Comparison of ENCODE assay signal across 20 mouse cellular contexts in genomic region chr9:96862836-96863235, GRCm38 (mm10). TPM values are rescaled to one million over a fixed set of nuclear protein-coding genes. Genes with fewer than 3 reads are reported as not detected.
A peak's percentile ranks its signal among the peaks of the same experiment; 100 is the strongest.
DNase-seq lines count a peak whose midpoint lies in the region; ATAC-seq lines count a peak whose summit lies in the region.
"Had no signal": no experiment of that assay in that cellular context is flagged by ENCODE, and none has a peak within 500 bp of the region (broad histone marks: within the 10 kb centered on the region; RNA-seq: fewer than 3 reads in every experiment).

No protein-coding gene starts in this region.

- H3K27ac ChIP-seq in kidney, embryonic 16.5 days (ENCODE audit: low read length): peak overlapping the region; percentile 43; the same call in 1 of the 2 replicates
- H3K27ac ChIP-seq in embryonic facial prominence, embryonic 13.5 days: peak overlapping the region; percentile 40; the same call in 1 of the 2 replicates
- no peak overlapping the region for H3K27ac ChIP-seq in forebrain, embryonic 16.5 days (ENCODE audit: low read length)
- H3K27ac ChIP-seq: forebrain, embryonic 12.5 days; limb, embryonic 12.5 days; liver, embryonic 14.5 days had no signal

- peaks cover 15% of the 10 kb centered on the region for H3K4me1 ChIP-seq in kidney, embryonic 16.5 days (ENCODE audit: insufficient read depth, low read length)
- H3K4me1 ChIP-seq in embryonic facial prominence, embryonic 13.5 days: peaks cover 45% of the 10 kb centered on the region
- H3K4me1 ChIP-seq in forebrain, embryonic 16.5 days (replicated peaks; ENCODE audit: control insufficient read depth, insufficient read depth, low read length): peaks cover 16% of the 10 kb centered on the region

- DNase-seq in kidney, adult 8-10 months: no peak
- DNase-seq in 3T3-L1 (ENCODE audit: low read depth, low spot score): peak; percentile 72
- DNase-seq in lung, postnatal 36 days: peak; percentile 47
- no peak for DNase-seq in right cerebral cortex, postnatal 10 days (ENCODE audit: low spot score in 2 of 2)
- DNase-seq in right cerebral cortex, postnatal 25 days: no peak
- DNase-seq: adrenal gland, postnatal 25 days; cerebellum, adult 18-20 months; cerebellum, postnatal 25 days; embryo, embryonic 11 days; heart, postnatal 36 days; kidney, adult 9 months had no signal

- H3K36me3 ChIP-seq in kidney, embryonic 16.5 days (ENCODE audit: insufficient read depth, low read length): no peaks in the 10 kb centered on the region
- no peaks in the 10 kb centered on the region for H3K36me3 ChIP-seq in embryonic facial prominence, embryonic 13.5 days
- no peaks in the 10 kb centered on the region for H3K36me3 ChIP-seq in forebrain, embryonic 16.5 days (ENCODE audit: control insufficient read depth, insufficient read depth)
- H3K36me3 ChIP-seq: forebrain, embryonic 12.5 days; hindbrain, embryonic 15.5 days; limb, embryonic 12.5 days had no signal

- H3K4me2 ChIP-seq in kidney, embryonic 16.5 days (replicated peaks; ENCODE audit: low read depth, low read length): no peak overlapping the region
- no peak overlapping the region for H3K4me2 ChIP-seq in embryonic facial prominence, embryonic 13.5 days
- no peak overlapping the region for H3K4me2 ChIP-seq in forebrain, embryonic 16.5 days (ENCODE audit: low read length)
- H3K4me2 ChIP-seq: forebrain, embryonic 12.5 days; heart, embryonic 11.5 days; hindbrain, embryonic 15.5 days; limb, embryonic 12.5 days; midbrain, embryonic 11.5 days had no signal

- no peak overlapping the region for H3K9ac ChIP-seq in kidney, embryonic 16.5 days (replicated peaks; ENCODE audit: low read length)
- no peak overlapping the region for H3K9ac ChIP-seq in embryonic facial prominence, embryonic 13.5 days
- H3K9ac ChIP-seq in forebrain, embryonic 16.5 days (replicated peaks; ENCODE audit: low read depth, low read length): no peak overlapping the region
- H3K9ac ChIP-seq: forebrain, embryonic 12.5 days; hindbrain, embryonic 15.5 days; limb, embryonic 12.5 days; liver, embryonic 14.5 days had no signal

- no peaks in the 10 kb centered on the region for H3K9me3 ChIP-seq in kidney, embryonic 16.5 days (ENCODE audit: low read length)
- H3K9me3 ChIP-seq in embryonic facial prominence, embryonic 13.5 days: no peaks in the 10 kb centered on the region
- no peaks in the 10 kb centered on the region for H3K9me3 ChIP-seq in forebrain, embryonic 16.5 days (ENCODE audit: control insufficient read depth, low read length)
- H3K9me3 ChIP-seq: forebrain, embryonic 12.5 days; hindbrain, embryonic 15.5 days; limb, embryonic 12.5 days had no signal

- ATAC-seq in kidney, embryonic 16.5 days (ENCODE audit: low FRiP score, low TSS enrichment): no peak
- no peak for ATAC-seq in embryonic facial prominence, embryonic 13.5 days (ENCODE audit: insufficient number of reproducible peaks, insufficient read depth, low FRiP score, low TSS enrichment, low read depth)
- ATAC-seq in forebrain, embryonic 16.5 days: no peak

- 64% methylated on average over 4 of the region's 4 CpGs for WGBS in kidney, embryonic 16.5 days
- 45% methylated on average over 4 of the region's 4 CpGs for WGBS in embryonic facial prominence, embryonic 13.5 days
- 78% methylated on average over 4 of the region's 4 CpGs for WGBS in forebrain, embryonic 16.5 days

- no peaks in the 10 kb centered on the region for H3K27me3 ChIP-seq in kidney, embryonic 16.5 days (ENCODE audit: insufficient read depth, low read length)
- H3K27me3 ChIP-seq in embryonic facial prominence, embryonic 13.5 days: no peaks in the 10 kb centered on the region
- H3K27me3 ChIP-seq in forebrain, embryonic 16.5 days (replicated peaks; ENCODE audit: control insufficient read depth, insufficient read depth, low read length): no peaks in the 10 kb centered on the region
- H3K27me3 ChIP-seq: forebrain, embryonic 12.5 days; hindbrain, embryonic 15.5 days; limb, embryonic 12.5 days had no signal

- H3K4me3 ChIP-seq in kidney, embryonic 16.5 days (ENCODE audit: low read length): no peak overlapping the region
- no peak overlapping the region for H3K4me3 ChIP-seq in embryonic facial prominence, embryonic 13.5 days
- no peak overlapping the region for H3K4me3 ChIP-seq in forebrain, embryonic 16.5 days (replicated peaks; ENCODE audit: low read length)
- H3K4me3 ChIP-seq: forebrain, embryonic 12.5 days; hindbrain, embryonic 15.5 days; limb, embryonic 12.5 days had no signal

RNA-seq across cellular contexts. Expression of gene Pxylp1, which starts 29.6 kb away (rescaled TPM):
- polyA plus RNA-seq in kidney, embryonic 16.5 days (2015; fragmentation: Nextera tagmentation; extraction: Ambion mirVana): 22.2 and 24.4 TPM in 2 replicates
- polyA plus RNA-seq in embryonic facial prominence, embryonic 13.5 days (2015; fragmentation: Nextera tagmentation; extraction: Ambion mirVana): 29.1 and 33.7 TPM in 2 replicates
- polyA plus RNA-seq in forebrain, embryonic 16.5 days (2015; fragmentation: Nextera tagmentation; extraction: Ambion mirVana): 32.5 and 33.3 TPM in 2 replicates

Comparison
In these comparisons a context has a peak if more than half of its experiments do, and no peak if none do; other contexts are left out.
1. DNase-seq: peak in 3T3-L1 (single experiment) and lung, postnatal 36 days (single experiment); none in kidney, adult 8-10 months (0 of 2), right cerebral cortex, postnatal 10 days (0 of 2) and right cerebral cortex, postnatal 25 days (single experiment).